Mouse (Mus musculus): ENCODE data around the gene Adh6a. TPM values are rescaled to one million over a fixed set of nuclear protein-coding genes. Genes with fewer than 3 reads are reported as not detected.

Adh6a gene
- polyA plus RNA-seq, 1 experiment from 2014 or later: not detected

GRCm38 (mm10) chr3:138309910-138310309 lies 3.2 kb upstream of the Adh6a start:
- WGBS: 95% methylated on average over 8 of the region's 8 CpGs
- no peaks in the 10 kb centered on the region for H3K36me3 ChIP-seq (ENCODE audit: control insufficient read depth, insufficient read depth, low read length)
- no peaks in the 10 kb centered on the region for H3K27me3 ChIP-seq (replicated peaks; ENCODE audit: control insufficient read depth, insufficient read depth, low read length)
- peaks cover 3% of the 10 kb centered on the region; the same call in 1 of the 2 replicates for H3K4me1 ChIP-seq (ENCODE audit: control insufficient read depth, insufficient read depth, low read depth, low read length)
- H3K4me2 ChIP-seq (ENCODE audit: low read length): no peak overlapping the region
- no peak for ATAC-seq
- no peak overlapping the region for H3K9ac ChIP-seq (ENCODE audit: low read depth, low read length)
- H3K4me3 ChIP-seq (ENCODE audit: low read length): no peak overlapping the region
- no peaks in the 10 kb centered on the region for H3K9me3 ChIP-seq (ENCODE audit: control insufficient read depth, low read length)
- no peak overlapping the region for H3K27ac ChIP-seq (ENCODE audit: low read depth, low read length)

DNA sequence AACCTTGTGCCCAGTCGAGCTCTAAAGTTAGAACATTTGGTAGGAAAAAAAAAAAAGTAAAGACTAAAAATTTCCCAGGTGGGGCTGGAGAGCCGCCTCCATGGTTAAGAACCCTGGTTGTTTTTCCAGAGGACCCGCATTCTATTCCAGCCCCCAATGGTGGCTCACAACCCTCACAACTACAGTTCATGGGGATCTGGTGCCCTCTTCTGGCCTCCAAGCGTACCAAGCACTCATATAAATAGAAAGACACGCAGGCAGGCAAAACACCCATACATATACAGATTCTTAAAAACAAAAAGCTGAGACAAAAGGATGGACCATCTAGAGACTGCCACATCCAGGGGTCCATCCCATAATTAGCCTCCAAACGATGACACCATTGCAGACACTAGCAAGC lies 2.1 kb upstream of the Adh6a start:
- H3K4me3 ChIP-seq (ENCODE audit: low read length): no peak overlapping the region
- H3K4me2 ChIP-seq (ENCODE audit: low read length): no peak overlapping the region
- H3K27ac ChIP-seq (ENCODE audit: low read depth, low read length): no peak overlapping the region
- no peak overlapping the region for H3K9ac ChIP-seq (ENCODE audit: low read depth, low read length)
- H3K27me3 ChIP-seq (replicated peaks; ENCODE audit: control insufficient read depth, insufficient read depth, low read length): no peaks in the 10 kb centered on the region
- no peaks in the 10 kb centered on the region for H3K9me3 ChIP-seq (ENCODE audit: control insufficient read depth, low read length)
- no peaks in the 10 kb centered on the region for H3K36me3 ChIP-seq (ENCODE audit: control insufficient read depth, insufficient read depth, low read length)
- 91% methylated on average over 6 of the region's 6 CpGs for WGBS
- no peak for ATAC-seq
- H3K4me1 ChIP-seq (ENCODE audit: control insufficient read depth, insufficient read depth, low read depth, low read length): peaks cover 3% of the 10 kb centered on the region; the same call in 1 of the 2 replicates

DNA sequence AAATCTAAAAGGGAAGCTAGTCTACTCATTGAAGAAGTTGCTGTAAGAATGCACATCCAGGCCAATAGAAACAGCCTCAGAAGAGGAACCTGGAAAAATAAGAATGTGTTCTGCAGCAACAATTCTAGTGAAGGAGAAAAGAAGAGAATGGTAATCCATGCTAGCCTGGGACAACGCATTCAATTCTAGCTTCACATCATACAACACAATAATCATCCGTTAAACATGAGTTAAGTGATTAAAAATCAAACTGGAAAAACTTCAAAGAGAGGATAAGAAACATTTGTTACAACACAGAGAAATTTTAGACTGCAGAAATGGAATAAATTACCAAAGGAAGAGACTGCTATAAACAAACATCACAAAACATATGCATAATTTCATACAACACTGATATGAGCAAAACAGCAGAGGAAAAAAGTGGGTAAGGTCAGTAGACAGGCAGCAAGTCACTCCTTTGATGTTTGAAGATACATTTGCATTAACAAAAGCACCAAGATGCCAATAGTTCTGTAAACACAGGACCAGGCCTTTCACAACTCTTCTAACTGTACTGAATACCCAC lies 3.9 kb downstream of the Adh6a start:
- H3K4me3 ChIP-seq (ENCODE audit: low read length): no peak overlapping the region
- no peaks in the 10 kb centered on the region for H3K9me3 ChIP-seq (ENCODE audit: control insufficient read depth, low read length)
- no peaks in the 10 kb centered on the region for H3K27me3 ChIP-seq (replicated peaks; ENCODE audit: control insufficient read depth, insufficient read depth, low read length)
- 81% methylated on average over 2 of the region's 2 CpGs for WGBS
- no peak for ATAC-seq
- H3K36me3 ChIP-seq (ENCODE audit: control insufficient read depth, insufficient read depth, low read length): no peaks in the 10 kb centered on the region
- no peak overlapping the region for H3K4me2 ChIP-seq (ENCODE audit: low read length)
- no peak overlapping the region for H3K27ac ChIP-seq (ENCODE audit: low read depth, low read length)
- H3K4me1 ChIP-seq (ENCODE audit: control insufficient read depth, insufficient read depth, low read depth, low read length): no peaks in the 10 kb centered on the region
- no peak overlapping the region for H3K9ac ChIP-seq (ENCODE audit: low read depth, low read length)

DNA sequence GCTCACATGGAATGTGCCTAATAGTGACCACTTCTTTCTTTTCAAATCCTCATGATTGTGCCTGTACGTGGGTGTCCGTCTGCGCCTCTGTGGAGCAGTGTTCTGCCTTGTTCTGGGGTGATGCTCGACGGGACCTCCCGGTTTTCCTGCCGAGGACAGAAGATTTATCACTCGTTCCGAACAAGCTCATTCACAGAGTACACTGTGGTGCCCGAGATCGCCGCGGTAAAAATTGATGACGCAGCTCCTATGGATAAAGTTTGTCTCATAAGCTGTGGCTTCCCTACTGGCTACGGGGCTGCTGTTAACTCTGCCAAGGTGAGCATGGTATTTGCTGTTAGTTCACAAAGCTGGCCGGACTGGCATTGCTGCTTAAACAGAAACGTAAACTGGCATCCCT lies 11.9 kb downstream of the Adh6a start:
- Histone ChIP-seq H3K9ac (ENCODE audit: low read depth, low read length) (no peak overlapping the region), H3K27ac (ENCODE audit: low read depth, low read length) (no peak overlapping the region), H3K27me3 (replicated peaks; ENCODE audit: control insufficient read depth, insufficient read depth, low read length) (no peaks in the 10 kb centered on the region), H3K4me1 (ENCODE audit: control insufficient read depth, insufficient read depth, low read depth, low read length) (no peaks in the 10 kb centered on the region), H3K9me3 (ENCODE audit: control insufficient read depth, low read length) (0 out of 2 replicates have a peak, but pooled peaks cover 3% of the 10 kb centered on the region), H3K4me3 (ENCODE audit: low read length) (no peak overlapping the region), H3K36me3 (ENCODE audit: control insufficient read depth, insufficient read depth, low read length) (no peaks in the 10 kb centered on the region), H3K4me2 (ENCODE audit: low read length) (no peak overlapping the region)
- no peak for ATAC-seq
- 87% methylated on average over 17 of the region's 17 CpGs for WGBS

DNA sequence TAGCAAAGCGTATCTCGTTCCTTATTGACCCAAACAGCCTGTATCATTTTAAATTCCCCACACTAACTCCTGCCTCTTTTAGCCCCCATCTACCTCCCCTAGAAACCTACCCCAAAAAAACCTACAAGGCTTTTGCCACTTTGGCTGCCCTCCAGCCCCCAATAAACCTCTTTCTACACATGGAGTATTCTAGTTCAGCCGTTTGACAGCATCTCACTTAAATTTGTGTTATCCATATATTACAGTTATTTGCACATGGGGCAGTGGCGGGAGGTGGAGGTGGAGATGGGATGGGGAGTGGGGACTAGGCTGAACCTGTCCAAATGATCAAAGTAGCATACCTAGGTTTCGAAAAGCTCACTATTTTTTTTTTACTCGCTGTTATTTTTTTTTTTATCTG lies 12.4 kb downstream of the Adh6a start:
- Histone ChIP-seq H3K27ac (ENCODE audit: low read depth, low read length) (no peak overlapping the region), H3K36me3 (ENCODE audit: control insufficient read depth, insufficient read depth, low read length) (no peaks in the 10 kb centered on the region), H3K9me3 (ENCODE audit: control insufficient read depth, low read length) (0 out of 2 replicates have a peak, but pooled peaks cover 3% of the 10 kb centered on the region), H3K27me3 (replicated peaks; ENCODE audit: control insufficient read depth, insufficient read depth, low read length) (no peaks in the 10 kb centered on the region), H3K4me3 (ENCODE audit: low read length) (no peak overlapping the region), H3K9ac (ENCODE audit: low read depth, low read length) (no peak overlapping the region), H3K4me2 (ENCODE audit: low read length) (no peak overlapping the region), H3K4me1 (ENCODE audit: control insufficient read depth, insufficient read depth, low read depth, low read length) (no peaks in the 10 kb centered on the region)
- no peak for ATAC-seq
- 94% methylated on average over 6 of the region's 6 CpGs for WGBS

GRCm38 (mm10) chr3:138333910-138334309 lies 20.8 kb downstream of the Adh6a start:
- no peak overlapping the region for H3K4me3 ChIP-seq (ENCODE audit: low read length)
- H3K27ac ChIP-seq (ENCODE audit: low read depth, low read length): no peak overlapping the region
- ATAC-seq: no peak
- H3K9me3 ChIP-seq (ENCODE audit: control insufficient read depth, low read length): no peaks in the 10 kb centered on the region
- no peak overlapping the region for H3K4me2 ChIP-seq (ENCODE audit: low read length)
- no peak overlapping the region for H3K9ac ChIP-seq (ENCODE audit: low read depth, low read length)
- H3K4me1 ChIP-seq (ENCODE audit: control insufficient read depth, insufficient read depth, low read depth, low read length): no peaks in the 10 kb centered on the region
- no peaks in the 10 kb centered on the region for H3K27me3 ChIP-seq (replicated peaks; ENCODE audit: control insufficient read depth, insufficient read depth, low read length)
- 88% methylated on average over 8 of the region's 8 CpGs for WGBS
- H3K36me3 ChIP-seq (ENCODE audit: control insufficient read depth, insufficient read depth, low read length): no peaks in the 10 kb centered on the region

- no peaks in the 10 kb centered on the region for H3K9me3 ChIP-seq (ENCODE audit: control insufficient read depth, low read length)
- no peak overlapping the region for H3K4me3 ChIP-seq (ENCODE audit: low read length)
- H3K9ac ChIP-seq (ENCODE audit: low read depth, low read length): no peak overlapping the region
- no peak overlapping the region for H3K4me2 ChIP-seq (ENCODE audit: low read length)
- no peaks in the 10 kb centered on the region for H3K27me3 ChIP-seq (replicated peaks; ENCODE audit: control insufficient read depth, insufficient read depth, low read length)
- WGBS: 91% methylated on average over 4 of the region's 4 CpGs
- H3K27ac ChIP-seq (ENCODE audit: low read depth, low read length): no peak overlapping the region
- no peak for ATAC-seq
- no peaks in the 10 kb centered on the region for H3K4me1 ChIP-seq (ENCODE audit: control insufficient read depth, insufficient read depth, low read depth, low read length)
- H3K36me3 ChIP-seq (ENCODE audit: control insufficient read depth, insufficient read depth, low read length): no peaks in the 10 kb centered on the region
Observed at GRCm38 (mm10) chr3:138334320-138334719, 21.2 kb downstream of the Adh6a start.

DNA sequence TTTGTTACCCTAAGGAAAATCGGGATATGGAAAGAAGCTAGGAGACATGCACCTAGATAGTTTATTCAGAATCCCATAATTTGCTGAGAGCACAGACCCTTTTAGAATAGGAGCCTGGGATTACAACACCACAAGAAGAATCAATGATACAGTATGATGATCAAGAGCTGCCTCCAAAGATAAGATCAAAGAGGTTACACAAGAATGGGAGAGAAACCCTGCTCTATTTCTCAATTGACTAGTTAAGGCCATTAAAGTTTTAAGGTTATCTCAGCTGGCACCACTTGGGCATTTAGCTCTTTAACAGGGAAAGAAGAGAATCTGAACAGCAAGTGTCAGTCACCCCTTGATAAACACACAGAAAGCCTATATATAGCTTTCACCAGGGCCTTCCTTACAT lies 22.5 kb downstream of the Adh6a start:
- H3K36me3 ChIP-seq (ENCODE audit: control insufficient read depth, insufficient read depth, low read length): no peaks in the 10 kb centered on the region
- WGBS: 100% methylated on average over 1 of the region's 1 CpGs
- no peaks in the 10 kb centered on the region for H3K27me3 ChIP-seq (replicated peaks; ENCODE audit: control insufficient read depth, insufficient read depth, low read length)

GRCm38 (mm10) chr3:138336104-138336754 lies 23.1 kb downstream of the Adh6a start:
- no peaks in the 10 kb centered on the region for H3K4me1 ChIP-seq (ENCODE audit: control insufficient read depth, insufficient read depth, low read depth, low read length)
- H3K4me2 ChIP-seq (ENCODE audit: low read length): no peak overlapping the region
- 64% methylated on average over 3 of the region's 3 CpGs for WGBS
- H3K36me3 ChIP-seq (ENCODE audit: control insufficient read depth, insufficient read depth, low read length): no peaks in the 10 kb centered on the region
- no peak overlapping the region for H3K27ac ChIP-seq (ENCODE audit: low read depth, low read length)
- no peak overlapping the region for H3K4me3 ChIP-seq (ENCODE audit: low read length)
- ATAC-seq: no peak
- H3K27me3 ChIP-seq (replicated peaks; ENCODE audit: control insufficient read depth, insufficient read depth, low read length): no peaks in the 10 kb centered on the region
- H3K9me3 ChIP-seq (ENCODE audit: control insufficient read depth, low read length): no peaks in the 10 kb centered on the region
- no peak overlapping the region for H3K9ac ChIP-seq (ENCODE audit: low read depth, low read length)

More for the DNA sequence above, 22.5 kb downstream of the Adh6a start:
- Histone ChIP-seq H3K4me1 (ENCODE audit: control insufficient read depth, insufficient read depth, low read depth, low read length) (no peaks in the 10 kb centered on the region), H3K4me2 (ENCODE audit: low read length) (no peak overlapping the region), H3K9me3 (ENCODE audit: control insufficient read depth, low read length) (no peaks in the 10 kb centered on the region), H3K4me3 (ENCODE audit: low read length) (no peak overlapping the region), H3K9ac (ENCODE audit: low read depth, low read length) (no peak overlapping the region), H3K27ac (ENCODE audit: low read depth, low read length) (no peak overlapping the region)
- no peak for ATAC-seq

Measured in hindbrain, embryonic 16.5 days (tissue).